Mouse (Mus musculus): ENCODE data around the gene Tshz3. TPM values are rescaled to one million over a fixed set of nuclear protein-coding genes. Genes with fewer than 3 reads are reported as not detected.

Tshz3 gene
- 3.2 and 4.8 TPM in 2 replicates for polyA plus RNA-seq (2015; fragmentation: Nextera tagmentation; extraction: Ambion mirVana)

DNA sequence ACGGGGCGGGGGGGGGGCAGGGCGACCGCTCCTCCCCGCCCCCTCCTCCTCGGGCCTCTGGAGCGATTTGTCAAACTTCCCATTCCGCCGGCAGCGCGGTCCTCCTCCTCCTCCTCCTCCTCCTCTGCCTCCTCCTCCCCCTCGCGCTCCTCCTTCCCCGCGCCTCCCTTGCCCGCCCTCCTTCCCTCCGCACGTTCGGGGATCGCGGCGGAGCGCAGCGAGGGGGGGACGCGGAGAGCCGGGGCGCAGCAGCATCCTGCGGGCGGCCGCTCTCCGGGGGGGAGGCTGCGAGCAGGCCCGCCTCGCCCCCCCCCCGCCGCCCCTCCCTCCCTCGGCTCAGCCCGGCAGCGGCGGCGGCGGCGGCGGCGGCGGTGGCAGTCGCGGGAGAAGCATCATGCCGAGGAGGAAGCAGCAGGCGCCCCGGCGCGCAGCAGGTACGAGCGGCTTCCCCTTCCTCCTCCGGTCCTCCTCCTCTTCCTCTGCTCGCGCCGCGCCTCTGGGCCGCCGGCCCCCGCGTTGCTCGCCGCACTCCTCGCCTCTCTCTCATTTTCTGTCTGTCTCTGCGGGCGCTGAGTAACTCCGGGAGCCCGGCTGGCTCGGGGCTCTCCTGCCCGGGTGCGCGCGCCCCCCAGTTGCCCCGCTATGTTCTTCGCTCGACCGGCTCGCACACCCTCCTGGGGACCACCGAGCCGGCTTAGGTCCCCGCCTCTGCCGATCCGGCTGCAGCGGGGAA lies at the start of gene Tshz3:
Gene Tshz3 (plus strand): TSS at position 263 of the 733 bp plus-strand sequence.

All from adrenal gland, postnatal 0 days (tissue).